Mouse (Mus musculus): ENCODE data around the gene Olfr350. TPM values are rescaled to one million over a fixed set of nuclear protein-coding genes. Genes with fewer than 3 reads are reported as not detected.

The Olfr350 gene
- not detected in 2 replicates for polyA plus RNA-seq (2012; ENCODE audit: insufficient read depth, low replicate concordance)

DNA sequence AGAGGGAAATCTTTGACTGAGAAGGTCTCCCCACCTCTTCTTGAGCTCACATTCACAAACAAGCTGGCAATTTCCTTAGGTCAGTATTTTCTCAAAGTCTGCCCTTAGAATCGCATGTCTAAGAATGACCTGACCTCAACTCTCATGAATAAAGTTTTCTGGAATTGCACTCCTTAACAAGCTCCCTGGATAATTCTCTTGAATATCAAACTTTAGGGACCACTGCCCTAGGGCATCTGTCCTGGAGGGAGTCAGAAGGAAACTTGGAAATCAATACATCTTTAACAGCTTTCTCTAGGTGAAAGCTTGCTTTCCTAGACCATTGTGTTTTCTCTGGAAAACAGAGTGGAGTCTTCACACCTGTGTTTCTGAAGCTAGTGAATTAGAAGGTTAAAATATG lies at the start of gene Olfr350:
Olfr350 (plus strand) TSS at position 301 of the 400 bp plus-strand sequence.
- H3K4me3 ChIP-seq (replicated peaks): no peak within 1 kb of the TSS
- H3K27me3 ChIP-seq (replicated peaks): no peaks in the 10 kb centered on the region
- TF ChIP-seq FLI1 (IDR thresholded peaks at IDR 0.05; ENCODE audit: low read length): no peak
- no peak for TF ChIP-seq GATA1 (IDR thresholded peaks at IDR 0.05; ENCODE audit: borderline replicate concordance, low read length)
- H3K4me1 ChIP-seq: no peaks in the 10 kb centered on the region
- H3K9me3 ChIP-seq: peaks cover 3% of the 10 kb centered on the region; the same call in 1 of the 2 replicates
- no peaks in the 10 kb centered on the region for H3K36me3 ChIP-seq (replicated peaks; ENCODE audit: low read length)

DNA sequence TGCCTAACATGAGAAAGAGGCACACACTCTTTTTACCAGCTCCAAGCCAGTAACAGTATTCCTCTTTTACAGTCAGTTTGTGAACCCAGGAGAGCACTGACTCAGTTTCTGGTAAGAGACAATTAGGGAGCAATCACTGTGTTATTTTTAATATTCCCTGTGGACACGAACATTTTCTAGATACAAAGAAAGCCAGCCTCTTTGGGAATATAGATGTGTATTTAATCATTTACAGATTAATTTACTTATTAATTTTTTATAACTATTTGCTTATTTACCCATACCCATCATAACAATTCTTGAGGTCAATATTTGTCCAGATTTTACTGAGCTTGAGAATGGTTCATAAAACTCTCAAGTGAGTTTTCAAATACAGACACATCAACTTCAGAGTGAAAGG lies 29.2 kb upstream of the Olfr350 start, which contains the start of gene Olfr3:
Olfr3 (minus strand) TSS at position 101 of the 400 bp plus-strand sequence.
- peaks cover 18% of the 10 kb centered on the region for H3K9me3 ChIP-seq
- no peaks in the 10 kb centered on the region for H3K27me3 ChIP-seq (replicated peaks)
- H3K4me3 ChIP-seq (replicated peaks): no peak within 1 kb of the TSS
- no peaks in the 10 kb centered on the region for H3K36me3 ChIP-seq (replicated peaks; ENCODE audit: low read length)
- no peaks in the 10 kb centered on the region for H3K4me1 ChIP-seq
- TF ChIP-seq GATA1 (IDR thresholded peaks at IDR 0.05; ENCODE audit: borderline replicate concordance, low read length) (no peak), FLI1 (IDR thresholded peaks at IDR 0.05; ENCODE audit: low read length) (no peak)

DNA sequence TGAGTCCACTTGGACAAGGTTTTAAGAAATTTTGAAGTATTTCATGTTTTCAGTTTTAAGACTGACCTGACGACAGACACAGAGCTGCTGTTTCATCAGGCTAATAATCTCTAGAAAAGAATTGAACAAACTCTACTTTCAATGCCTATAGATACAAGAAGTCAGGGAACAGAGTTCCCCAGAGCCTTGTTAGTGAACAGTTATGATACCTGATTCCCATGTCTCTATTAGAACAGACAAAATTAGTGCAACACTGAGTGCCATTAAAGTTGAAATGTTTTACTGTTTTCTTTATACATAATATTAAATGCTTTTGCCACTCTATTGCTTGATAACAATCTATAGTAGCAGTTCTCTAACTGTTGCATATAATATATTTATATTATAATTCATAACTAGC lies 16.4 kb downstream of the Olfr350 start, which contains the start of gene Olfr351:
Olfr351 (minus strand) TSS at position 101 of the 400 bp plus-strand sequence.
- Histone ChIP-seq H3K4me3 (replicated peaks) (no peak within 1 kb of the TSS), H3K27me3 (replicated peaks) (no peaks in the 10 kb centered on the region), H3K36me3 (replicated peaks; ENCODE audit: low read length) (no peaks in the 10 kb centered on the region), H3K4me1 (no peaks in the 10 kb centered on the region), H3K9me3 (no peaks in the 10 kb centered on the region; the same call in 1 of the 2 replicates)
- TF ChIP-seq GATA1 (IDR thresholded peaks at IDR 0.05; ENCODE audit: borderline replicate concordance, low read length) (no peak), FLI1 (IDR thresholded peaks at IDR 0.05; ENCODE audit: low read length) (no peak)

DNA sequence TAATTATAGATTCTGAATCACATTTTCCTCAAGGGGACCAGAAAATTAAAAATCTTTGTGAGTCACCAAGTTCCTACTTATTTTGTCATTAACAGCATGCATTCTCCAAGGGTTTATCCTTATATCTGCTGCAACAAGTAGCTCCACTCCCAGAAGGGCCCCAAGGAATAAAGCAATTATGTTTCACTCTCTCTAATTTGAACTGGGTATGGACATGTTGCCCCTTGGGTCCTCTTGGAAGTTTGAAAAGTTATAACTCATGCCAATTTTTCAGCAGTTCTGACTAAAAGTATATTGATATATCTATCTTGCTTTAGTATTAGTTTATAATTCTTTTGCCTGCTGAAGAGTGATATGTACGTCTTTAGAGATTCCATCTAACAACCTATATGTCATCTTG lies 22.1 kb downstream of the Olfr350 start, which contains the start of gene Olfr352:
Olfr352 (plus strand) TSS at position 301 of the 400 bp plus-strand sequence.
- H3K4me1 ChIP-seq: no peaks in the 10 kb centered on the region
- no peak within 1 kb of the TSS for H3K4me3 ChIP-seq (replicated peaks)
- H3K27me3 ChIP-seq (replicated peaks): no peaks in the 10 kb centered on the region
- TF ChIP-seq GATA1 (IDR thresholded peaks at IDR 0.05; ENCODE audit: borderline replicate concordance, low read length): no peak
- TF ChIP-seq FLI1 (IDR thresholded peaks at IDR 0.05; ENCODE audit: low read length): no peak
- H3K9me3 ChIP-seq: peaks cover 5% of the 10 kb centered on the region; the same call in 1 of the 2 replicates
- no peaks in the 10 kb centered on the region for H3K36me3 ChIP-seq (replicated peaks; ENCODE audit: low read length)

DNA sequence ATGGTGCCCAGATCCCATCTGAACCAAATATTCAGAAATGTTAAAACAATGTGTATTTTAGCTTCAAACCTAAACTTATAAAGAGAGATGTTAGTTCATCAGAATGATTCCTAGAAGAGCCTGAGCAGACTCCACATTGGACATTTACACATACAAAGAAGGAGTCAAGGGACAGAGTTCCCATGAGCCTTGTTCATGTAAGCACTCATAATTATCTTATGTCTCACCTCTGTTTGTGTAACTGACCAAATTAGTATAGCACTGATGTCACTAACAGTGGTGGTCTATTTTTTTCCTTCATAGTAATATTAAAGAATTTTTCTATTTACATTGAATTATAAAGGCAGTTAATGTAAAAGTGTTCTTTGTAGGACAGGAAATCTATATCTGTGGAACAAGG lies 46.7 kb downstream of the Olfr350 start, which contains the start of gene Olfr353:
Olfr353 (minus strand) TSS at position 101 of the 400 bp plus-strand sequence.
- no peaks in the 10 kb centered on the region for H3K4me1 ChIP-seq
- no peaks in the 10 kb centered on the region for H3K36me3 ChIP-seq (replicated peaks; ENCODE audit: low read length)
- TF ChIP-seq FLI1 (IDR thresholded peaks at IDR 0.05; ENCODE audit: low read length) (no peak), GATA1 (IDR thresholded peaks at IDR 0.05; ENCODE audit: borderline replicate concordance, low read length) (no peak)
- H3K9me3 ChIP-seq: peaks cover 8% of the 10 kb centered on the region; the same call in 1 of the 2 replicates
- no peak within 1 kb of the TSS for H3K4me3 ChIP-seq (replicated peaks)
- no peaks in the 10 kb centered on the region for H3K27me3 ChIP-seq (replicated peaks)

DNA sequence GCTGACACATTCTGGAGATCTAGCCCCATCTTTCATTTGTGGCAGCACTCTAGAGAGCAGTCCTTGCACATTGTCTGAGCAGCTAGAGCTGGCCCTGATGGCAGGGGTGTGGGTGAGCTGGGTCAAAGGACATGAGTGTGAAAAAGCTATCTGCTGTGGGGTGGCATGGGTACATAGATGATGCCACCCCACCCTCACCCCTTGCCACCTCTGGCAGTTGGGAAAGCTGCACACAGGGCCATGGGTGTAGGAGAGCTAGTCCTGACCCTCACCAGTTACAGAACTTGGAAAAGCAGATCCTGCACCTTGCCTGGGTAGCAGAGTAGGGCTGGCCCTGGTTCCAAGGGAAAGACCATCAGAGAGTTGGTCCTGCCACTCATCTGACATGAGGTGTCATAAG lies 51.0 kb downstream of the Olfr350 start:
- Histone ChIP-seq H3K27me3 (replicated peaks) (no peaks in the 10 kb centered on the region), H3K9me3 (peaks cover 13% of the 10 kb centered on the region; the same call in 1 of the 2 replicates), H3K4me3 (replicated peaks) (no peak overlapping the region), H3K36me3 (replicated peaks; ENCODE audit: low read length) (no peaks in the 10 kb centered on the region), H3K4me1 (no peaks in the 10 kb centered on the region)
- no peak for TF ChIP-seq FLI1 (IDR thresholded peaks at IDR 0.05; ENCODE audit: low read length)
- no peak for TF ChIP-seq GATA1 (IDR thresholded peaks at IDR 0.05; ENCODE audit: borderline replicate concordance, low read length)

Other genes with a start within 250 kb of the Olfr350 start
- not detected in 2 replicates for gene Olfr345, start 206.3 kb upstream of the Olfr350 start, polyA plus RNA-seq (2012; ENCODE audit: insufficient read depth, low replicate concordance)
- not detected in 2 replicates for gene Olfr346, start 160.5 kb upstream of the Olfr350 start, polyA plus RNA-seq (2012; ENCODE audit: insufficient read depth, low replicate concordance)
- gene Olfr347, start 114.4 kb upstream of the Olfr350 start, polyA plus RNA-seq (2012; ENCODE audit: insufficient read depth, low replicate concordance): not detected in 2 replicates
- not detected in 2 replicates for gene Olfr348, start 62.0 kb upstream of the Olfr350 start, polyA plus RNA-seq (2012; ENCODE audit: insufficient read depth, low replicate concordance)
- gene Olfr50, start 55.8 kb upstream of the Olfr350 start, polyA plus RNA-seq (2012; ENCODE audit: insufficient read depth, low replicate concordance): not detected in 2 replicates
- gene Olfr3, start 29.3 kb upstream of the Olfr350 start, polyA plus RNA-seq (2012; ENCODE audit: insufficient read depth, low replicate concordance): not detected in 2 replicates
- not detected in 2 replicates for gene Olfr351, start 16.4 kb downstream of the Olfr350 start, polyA plus RNA-seq (2012; ENCODE audit: insufficient read depth, low replicate concordance)
- gene Olfr352, start 22.1 kb downstream of the Olfr350 start, polyA plus RNA-seq (2012; ENCODE audit: insufficient read depth, low replicate concordance): not detected in 2 replicates
- not detected in 2 replicates for gene Olfr353, start 46.6 kb downstream of the Olfr350 start, polyA plus RNA-seq (2012; ENCODE audit: insufficient read depth, low replicate concordance)
- gene Olfr354, start 59.4 kb downstream of the Olfr350 start, polyA plus RNA-seq (2012; ENCODE audit: insufficient read depth, low replicate concordance): not detected in 2 replicates
- not detected in 2 replicates for gene Olfr355, start 82.6 kb downstream of the Olfr350 start, polyA plus RNA-seq (2012; ENCODE audit: insufficient read depth, low replicate concordance)
- not detected in 2 replicates for gene Olfr356, start 90.8 kb downstream of the Olfr350 start, polyA plus RNA-seq (2012; ENCODE audit: insufficient read depth, low replicate concordance)
- not detected in 2 replicates for gene Olfr357, start 147.5 kb downstream of the Olfr350 start, polyA plus RNA-seq (2012; ENCODE audit: insufficient read depth, low replicate concordance)
- not detected in 2 replicates for gene Olfr358, start 163.0 kb downstream of the Olfr350 start, polyA plus RNA-seq (2012; ENCODE audit: insufficient read depth, low replicate concordance)
- not detected in 2 replicates for gene Olfr360, start 219.4 kb downstream of the Olfr350 start, polyA plus RNA-seq (2012; ENCODE audit: insufficient read depth, low replicate concordance)
- gene Olfr361, start 243.0 kb downstream of the Olfr350 start, polyA plus RNA-seq (2012; ENCODE audit: insufficient read depth, low replicate concordance): not detected in 2 replicates

All from megakaryocyte, embryonic 14.5 days (primary cell).